Mouse (Mus musculus) liver, embryonic 13.5 days (tissue): ENCODE measurements around the gene Krtap4-2. TPM values are rescaled to one million over a fixed set of nuclear protein-coding genes. Genes with fewer than 3 reads are reported as not detected.
"Not testable (repeated sequence)": the region's sequence is repeated elsewhere in the genome, so short reads cannot be mapped to it uniquely, and the experiment has no call there.

Experiments used
- ATAC-seq: fragments of 200-750 bp; cut with Nextera tagmentation; 2 replicates; pipeline ENCODE4 v1.8.0; 2017; ENCODE audit warnings: low read depth, mild to moderate bottlenecking, moderate number of reproducible peaks, moderate library complexity
- DNase-seq: peaks from one replicate; pipeline ENCODE4 v3.0.0; 2022
- H3K27ac ChIP-seq: fragments of 300-500 bp; sonication (generic); 2 replicates; pipeline ENCODE4 v1.5.1; 2015; ENCODE audit warnings: moderate library complexity, mild to moderate bottlenecking, inconsistent platforms
- H3K27me3 ChIP-seq: fragments of 300-500 bp; sonication (generic); 2 replicates; pipeline ENCODE4 v1.6.1; 2015; ENCODE audit warnings: mild to moderate bottlenecking, inconsistent platforms
- H3K36me3 ChIP-seq: fragments of 300-500 bp; sonication (generic); 2 replicates; pipeline ENCODE4 v1.6.1; 2015; ENCODE audit warnings: mild to moderate bottlenecking, inconsistent platforms
- H3K4me1 ChIP-seq: fragments of 300-500 bp; sonication (generic); replicated peaks from 2 replicates; pipeline ENCODE4 v1.6.1; 2015; ENCODE audit warnings: inconsistent platforms
- H3K4me2 ChIP-seq: fragments of 300-500 bp; sonication (generic); 2 replicates; pipeline ENCODE4 v1.6.1; 2015; ENCODE audit warnings: inconsistent platforms, mild to moderate bottlenecking, moderate library complexity
- H3K4me3 ChIP-seq: fragments of 300-500 bp; sonication (generic); replicated peaks from 2 replicates; pipeline ENCODE4 v1.5.1; 2015; ENCODE audit warnings: mild to moderate bottlenecking, inconsistent platforms
- H3K9ac ChIP-seq: fragments of 300-500 bp; sonication (generic); 2 replicates; pipeline ENCODE4 v1.6.1; 2015; ENCODE audit warnings: mild to moderate bottlenecking, inconsistent platforms
- H3K9me3 ChIP-seq: fragments of 300-500 bp; sonication (generic); replicated peaks from 2 replicates; pipeline ENCODE4 v1.6.1; 2016; ENCODE audit warnings: inconsistent platforms
- WGBS: fragments of 180-500 bp; shearing (Covaris S2); methylation state at CpG from one replicate; pipeline ENCODE4 v1.1.7; 2015; ENCODE audit not compliant: insufficient replicate concordance; 5-methylcytosine and 5-hydroxymethylcytosine counted together
- polyA plus RNA-seq: library from polyadenylated mRNA; unstranded; fragments of >200 nt; fragmentation: Nextera tagmentation; extraction: Ambion mirVana; gene quantifications from 2 replicates; pipeline ENCODE4 v1.2.1, GENCODE M21; 2015

Krtap4-2 gene
- polyA plus RNA-seq, 1 experiment from 2014 or later, result not detected

GRCm38 (mm10) chr11:99637086-99637485 is 2.2 kb upstream of the Krtap4-2 start:
- Histone ChIP-seq H3K9me3 (no peaks in the 10 kb centered on the region), H3K27ac (no peak overlapping the region), H3K9ac (no peak overlapping the region), H3K4me3 (no peak overlapping the region), H3K4me1 (no peaks in the 10 kb centered on the region), H3K27me3 (no peaks in the 10 kb centered on the region), H3K36me3 (no peaks in the 10 kb centered on the region), H3K4me2 (no peak overlapping the region)
- no peak for ATAC-seq
- WGBS, result 61% methylated on average over 1 of the region's 1 CpGs
- DNase-seq, result no peak

GRCm38 (mm10) chr11:99633293-99633692 is 1.6 kb downstream of the Krtap4-2 start:
- H3K9me3 ChIP-seq, result no peaks in the 10 kb centered on the region
- ATAC-seq (no peak), DNase-seq (no peak)
- H3K4me2 ChIP-seq, result no peak overlapping the region
- no peaks in the 10 kb centered on the region for H3K36me3 ChIP-seq
- H3K27ac ChIP-seq, result no peak overlapping the region
- no peaks in the 10 kb centered on the region for H3K4me1 ChIP-seq
- no peak overlapping the region for H3K9ac ChIP-seq
- WGBS, result 44% methylated on average over 2 of the region's 2 CpGs
- no peak overlapping the region for H3K4me3 ChIP-seq
- H3K27me3 ChIP-seq, result no peaks in the 10 kb centered on the region

- WGBS, result 50% methylated on average over 3 of the region's 3 CpGs
- ATAC-seq, result no peak
Measured at GRCm38 (mm10) chr11:99630890-99631289, 4.0 kb downstream of the Krtap4-2 start.

GRCm38 (mm10) chr11:99628138-99628537 is 6.7 kb downstream of the Krtap4-2 start, which contains the start of gene Krtap4-1:
TSS of gene Krtap4-1 (minus strand) at chr11:99628238.
- no peak for DNase-seq
- WGBS, result 62% methylated on average over 4 of the region's 4 CpGs
- Histone ChIP-seq H3K9ac (no peak within 1 kb of the TSS), H3K4me1 (no peaks in the 10 kb centered on the region), H3K27ac (no peak within 1 kb of the TSS), H3K9me3 (no peaks in the 10 kb centered on the region), H3K4me2 (no peak within 1 kb of the TSS), H3K4me3 (no peak within 1 kb of the TSS), H3K27me3 (no peaks in the 10 kb centered on the region), H3K36me3 (no peaks in the 10 kb centered on the region)
- no peak for ATAC-seq

More at GRCm38 (mm10) chr11:99630890-99631289, 4.0 kb downstream of the Krtap4-2 start:
- Histone ChIP-seq H3K4me2 (no peak overlapping the region), H3K36me3 (no peaks in the 10 kb centered on the region), H3K27ac (no peak overlapping the region), H3K9ac (no peak overlapping the region), H3K4me1 (no peaks in the 10 kb centered on the region), H3K27me3 (no peaks in the 10 kb centered on the region), H3K9me3 (no peaks in the 10 kb centered on the region), H3K4me3 (no peak overlapping the region)
- no peak for DNase-seq

- no peaks in the 10 kb centered on the region for H3K9me3 ChIP-seq
- no peaks in the 10 kb centered on the region for H3K4me1 ChIP-seq
- H3K36me3 ChIP-seq, result no peaks in the 10 kb centered on the region
- no peak for ATAC-seq
- DNase-seq, result no peak
- H3K4me2 ChIP-seq, result no peak within 1 kb of the TSS
- 57% methylated on average over 2 of the region's 2 CpGs for WGBS
- H3K4me3 ChIP-seq, result no peak within 1 kb of the TSS
- no peak within 1 kb of the TSS for H3K9ac ChIP-seq
- no peak within 1 kb of the TSS for H3K27ac ChIP-seq
- H3K27me3 ChIP-seq, result no peaks in the 10 kb centered on the region
Measured at GRCm38 (mm10) chr11:99620335-99620734, 14.5 kb downstream of the Krtap4-2 start, which contains the start of gene Gm11562. TSS of gene Gm11562 (minus strand) at chr11:99620435.

GRCm38 (mm10) chr11:99614796-99615363 is 20.0 kb downstream of the Krtap4-2 start, which contains the start of gene Krtap2-4:
TSS of gene Krtap2-4 (minus strand) at chr11:99614846.
- no peak within 1 kb of the TSS for H3K4me3 ChIP-seq
- H3K4me2 ChIP-seq, result no peak within 1 kb of the TSS
- ATAC-seq (no peak), DNase-seq (no peak)
- H3K27me3 ChIP-seq, result no peaks in the 10 kb centered on the region
- H3K27ac ChIP-seq, result no peak within 1 kb of the TSS
- no peaks in the 10 kb centered on the region for H3K36me3 ChIP-seq
- no peaks in the 10 kb centered on the region for H3K9me3 ChIP-seq
- H3K4me1 ChIP-seq, result no peaks in the 10 kb centered on the region
- WGBS, result 45% methylated on average over 3 of the region's 3 CpGs
- H3K9ac ChIP-seq, result no peak within 1 kb of the TSS

GRCm38 (mm10) chr11:99610089-99610488 is 24.8 kb downstream of the Krtap4-2 start, which contains the start of gene Gm11937:
TSS of gene Gm11937 (minus strand) at chr11:99610189.
- not testable (repeated sequence) for H3K4me1 ChIP-seq, H3K4me3 ChIP-seq, H3K4me2 ChIP-seq, H3K9ac ChIP-seq, H3K36me3 ChIP-seq, H3K9me3 ChIP-seq, H3K27ac ChIP-seq, H3K27me3 ChIP-seq, DNase-seq, ATAC-seq
- 48% methylated on average over 1 of the region's 2 CpGs for WGBS

- WGBS, result 43% methylated on average over 1 of the region's 1 CpGs
- no peaks in the 10 kb centered on the region for H3K4me1 ChIP-seq
- H3K36me3 ChIP-seq, result no peaks in the 10 kb centered on the region
- DNase-seq, result no peak
- no peaks in the 10 kb centered on the region for H3K9me3 ChIP-seq
- no peak overlapping the region for H3K4me2 ChIP-seq
- no peak overlapping the region for H3K27ac ChIP-seq
- H3K27me3 ChIP-seq, result no peaks in the 10 kb centered on the region
- no peak for ATAC-seq
- H3K4me3 ChIP-seq, result no peak overlapping the region
- no peak overlapping the region for H3K9ac ChIP-seq
Measured at GRCm38 (mm10) chr11:99609126-99609525, 25.8 kb downstream of the Krtap4-2 start.

GRCm38 (mm10) chr11:99603208-99603607 is 31.7 kb downstream of the Krtap4-2 start, which contains the start of gene Gm11938:
TSS of gene Gm11938 (minus strand) at chr11:99603308.
- not testable (repeated sequence) for H3K9ac ChIP-seq, H3K27me3 ChIP-seq, H3K4me3 ChIP-seq, H3K27ac ChIP-seq, ATAC-seq, H3K4me2 ChIP-seq, H3K36me3 ChIP-seq, DNase-seq, H3K9me3 ChIP-seq, H3K4me1 ChIP-seq
- WGBS, result 35% methylated on average over 1 of the region's 1 CpGs

- not testable (repeated sequence) for ATAC-seq, H3K27me3 ChIP-seq, DNase-seq, H3K4me1 ChIP-seq, H3K4me2 ChIP-seq, H3K9me3 ChIP-seq, H3K4me3 ChIP-seq, H3K27ac ChIP-seq, H3K36me3 ChIP-seq, H3K9ac ChIP-seq
- 67% methylated on average over 6 of the region's 6 CpGs for WGBS
Measured at GRCm38 (mm10) chr11:99597742-99598141, 37.1 kb downstream of the Krtap4-2 start, which contains the start of gene Krtap9-3. TSS of gene Krtap9-3 (minus strand) at chr11:99598105.

GRCm38 (mm10) chr11:99590981-99591380 is 43.9 kb downstream of the Krtap4-2 start, which contains the start of gene Krtap1-3:
TSS of gene Krtap1-3 (minus strand) at chr11:99591339.
- H3K27me3 ChIP-seq, result no peaks in the 10 kb centered on the region
- DNase-seq (no peak), ATAC-seq (no peak)
- no peak within 1 kb of the TSS for H3K9ac ChIP-seq
- no peak within 1 kb of the TSS for H3K27ac ChIP-seq
- H3K4me2 ChIP-seq, result no peak within 1 kb of the TSS
- no peaks in the 10 kb centered on the region for H3K4me1 ChIP-seq
- H3K36me3 ChIP-seq, result no peaks in the 10 kb centered on the region
- WGBS, result 75% methylated on average over 6 of the region's 6 CpGs
- no peak within 1 kb of the TSS for H3K4me3 ChIP-seq
- no peaks in the 10 kb centered on the region for H3K9me3 ChIP-seq

GRCm38 (mm10) chr11:99585096-99585495 is 49.8 kb downstream of the Krtap4-2 start:
- Histone ChIP-seq H3K36me3 (no peaks in the 10 kb centered on the region), H3K4me1 (no peaks in the 10 kb centered on the region), H3K4me3 (no peak overlapping the region), H3K27me3 (no peaks in the 10 kb centered on the region), H3K27ac (no peak overlapping the region), H3K9me3 (no peaks in the 10 kb centered on the region), H3K4me2 (no peak overlapping the region), H3K9ac (no peak overlapping the region)
- DNase-seq (no peak), ATAC-seq (no peak)
- 74% methylated on average over 7 of the region's 7 CpGs for WGBS
